Mouse (Mus musculus): ENCODE measurements around the gene Gm11232. TPM values are rescaled to one million over a fixed set of nuclear protein-coding genes. Genes with fewer than 3 reads are reported as not detected.

Gene Gm11232
- total and polyA plus RNA-seq, 3 experiments, result not detected

DNA sequence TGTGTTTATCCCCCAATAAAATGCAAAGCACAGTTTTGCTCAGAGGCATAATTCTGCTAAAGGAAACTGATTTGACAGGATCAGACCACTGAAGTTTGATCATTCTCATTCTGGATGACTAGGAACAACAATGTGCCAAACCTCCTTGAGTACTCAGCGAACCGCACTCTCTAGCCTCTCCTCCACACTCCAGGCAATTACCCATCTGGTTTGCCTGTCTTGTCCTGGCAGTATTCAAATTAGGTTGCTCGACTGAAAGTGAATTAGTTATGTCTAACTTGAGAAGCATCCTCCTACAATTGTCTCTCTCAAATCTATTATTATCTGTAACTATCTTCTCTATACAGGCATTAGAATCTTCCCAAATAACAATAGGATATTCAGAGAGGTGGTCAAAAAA is 22.5 kb downstream of the Gm11232 start:
- Histone ChIP-seq H3K9me3 (replicated peaks; ENCODE audit: insufficient read depth, low read length) (no peaks in the 10 kb centered on the region), H3K4me1 (ENCODE audit: control insufficient read depth in 1 of 2, insufficient read depth in 2 of 2, low read length in 2 of 2) (no peaks in the 10 kb centered on the region), H3K79me2 (ENCODE audit: control insufficient read depth, insufficient read depth, low read length, poor library complexity) (no peaks in the 10 kb centered on the region), H3K4me3 (ENCODE audit: control insufficient read depth in 1 of 2, insufficient read depth in 1 of 2, low read depth in 2 of 2, low read length in 2 of 2) (no peak overlapping the region), H3K9ac (ENCODE audit: control insufficient read depth, low read depth, low read length, poor library complexity, severe bottlenecking) (no peak overlapping the region), H3K27me3 (ENCODE audit: control insufficient read depth in 1 of 2, insufficient read depth in 2 of 2, low read length in 2 of 2) (no peaks in the 10 kb centered on the region), H3K36me3 (ENCODE audit: control insufficient read depth in 1 of 2, insufficient read depth in 2 of 2, low read length in 2 of 2) (no peaks in the 10 kb centered on the region), H3K27ac (ENCODE audit: control insufficient read depth, low read depth, low read length) (no peak overlapping the region)
- TF ChIP-seq TBP (IDR thresholded peaks at IDR 0.05; ENCODE audit: low read depth, low read length) (no peak), ZKSCAN1 (IDR thresholded peaks at IDR 0.05; ENCODE audit: low read depth, low read length) (no peak), KAT2A (conservative IDR thresholded peaks at IDR 0.05; ENCODE audit: low read depth, low read length) (no peak), TAL1 (IDR thresholded peaks at IDR 0.05; ENCODE audit: low read length) (no peak), GATA1 (IDR thresholded peaks at IDR 0.05; ENCODE audit: low read depth, low read length) (no peak), E2F4 (IDR thresholded peaks at IDR 0.05; ENCODE audit: borderline replicate concordance, low read depth, low read length) (no peak), ZMIZ1 (IDR thresholded peaks at IDR 0.05; ENCODE audit: low read depth, low read length) (no peak), GABPA (IDR thresholded peaks at IDR 0.05; ENCODE audit: low read depth, low read length) (no peak), CHD1 (IDR thresholded peaks at IDR 0.05; ENCODE audit: low read depth, low read length) (no peak), MAZ (IDR thresholded peaks at IDR 0.05; ENCODE audit: low read depth, low read length) (no peak)
- DNase-seq (ENCODE audit: low read depth, low spot score), result no peak

DNA sequence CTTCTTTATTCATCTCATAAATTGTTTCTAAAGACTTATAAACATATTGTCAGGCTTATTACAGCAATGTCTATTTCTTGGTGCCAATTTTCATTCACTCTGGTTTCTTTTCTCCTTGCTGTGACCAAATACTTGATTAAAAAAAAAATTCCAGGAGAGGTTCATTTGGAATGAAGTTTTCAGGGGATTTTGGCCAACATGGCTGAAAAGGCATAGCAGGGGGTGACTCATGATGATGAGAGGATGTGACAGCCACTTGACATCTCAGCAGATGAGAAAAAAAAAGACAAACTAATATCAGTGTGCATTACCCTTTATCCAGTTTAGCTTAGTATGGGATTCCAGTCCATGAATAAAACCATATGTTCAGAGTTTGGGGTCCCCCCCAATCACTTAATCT is 28.4 kb downstream of the Gm11232 start:
- DNase-seq (ENCODE audit: low read depth, low spot score), result no peak
- no peak overlapping the region for H3K9ac ChIP-seq (ENCODE audit: control insufficient read depth, low read depth, low read length, poor library complexity, severe bottlenecking)
- TF ChIP-seq POLR2AphosphoS5 (IDR thresholded peaks at IDR 0.05; ENCODE audit: borderline replicate concordance, low read depth, low read length) (no peak), ETS1 (IDR thresholded peaks at IDR 0.05; ENCODE audit: low read depth, low read length) (no peak), RAD21 (IDR thresholded peaks at IDR 0.05; ENCODE audit: low read depth, low read length) (no peak), CHD1 (IDR thresholded peaks at IDR 0.05; ENCODE audit: low read depth, low read length) (no peak), NELFE (IDR thresholded peaks at IDR 0.05; ENCODE audit: low read depth, low read length) (no peak), SIN3A (IDR thresholded peaks at IDR 0.05; ENCODE audit: low read length) (no peak), UBTF (IDR thresholded peaks at IDR 0.05; ENCODE audit: borderline replicate concordance, insufficient read depth, low read depth, low read length) (no peak), MAZ (IDR thresholded peaks at IDR 0.05; ENCODE audit: low read depth, low read length) (no peak), POLR2AphosphoS2 (IDR thresholded peaks at IDR 0.05; ENCODE audit: low read length) (no peak)
- no peaks in the 10 kb centered on the region for H3K36me3 ChIP-seq (ENCODE audit: control insufficient read depth in 1 of 2, insufficient read depth in 2 of 2, low read length in 2 of 2)
- H3K4me1 ChIP-seq (ENCODE audit: control insufficient read depth in 1 of 2, insufficient read depth in 2 of 2, low read length in 2 of 2), result no peaks in the 10 kb centered on the region
- H3K27me3 ChIP-seq (ENCODE audit: control insufficient read depth in 1 of 2, insufficient read depth in 2 of 2, low read length in 2 of 2), result no peaks in the 10 kb centered on the region
- H3K9me3 ChIP-seq (replicated peaks; ENCODE audit: insufficient read depth, low read length), result no peaks in the 10 kb centered on the region
- no peak overlapping the region for H3K4me3 ChIP-seq (ENCODE audit: control insufficient read depth in 1 of 2, insufficient read depth in 1 of 2, low read depth in 2 of 2, low read length in 2 of 2)
- H3K79me2 ChIP-seq (ENCODE audit: control insufficient read depth, insufficient read depth, low read length, poor library complexity), result no peaks in the 10 kb centered on the region
- no peak overlapping the region for H3K27ac ChIP-seq (ENCODE audit: control insufficient read depth, low read depth, low read length)
